Comparison of ENCODE assay signal across 22 mouse cellular contexts in genomic region chr2:33632551-33633059, GRCm38 (mm10). TPM values are rescaled to one million over a fixed set of nuclear protein-coding genes. Genes with fewer than 3 reads are reported as not detected.
DNase-seq lines count a peak whose midpoint lies in the region; ATAC-seq and TF ChIP-seq lines count a peak whose summit lies in the region.
"Had no signal": no experiment of that assay in that cellular context is flagged by ENCODE, and none has a peak within 500 bp of the region (broad histone marks: within the 10 kb centered on the region; RNA-seq: fewer than 3 reads in every experiment).

No protein-coding gene starts in this region.

- no peak overlapping the region for H3K9ac ChIP-seq in midbrain, postnatal 0 days (replicated peaks; ENCODE audit: low read length, poor library complexity, severe bottlenecking)
- peak overlapping the region; percentile 73 for H3K9ac ChIP-seq in hindbrain, embryonic 13.5 days
- peak overlapping the region; percentile 86 for H3K9ac ChIP-seq in limb, embryonic 12.5 days (replicated peaks)
- no peak overlapping the region; the same call in 1 of the 2 replicates for H3K9ac ChIP-seq in neural tube, embryonic 14.5 days (replicated peaks; ENCODE audit: low read depth, low read length)
- H3K9ac ChIP-seq: heart, embryonic 12.5 days; liver, embryonic 14.5 days had no signal

- no peak for TF ChIP-seq CTCF in midbrain, postnatal 0 days (IDR thresholded peaks at IDR 0.05)

- H3K9me3 ChIP-seq in midbrain, embryonic 10.5 days (replicated peaks): no peaks in the 10 kb centered on the region
- no peaks in the 10 kb centered on the region for H3K9me3 ChIP-seq in midbrain, postnatal 0 days (ENCODE audit: low read length)
- H3K9me3 ChIP-seq in hindbrain, embryonic 13.5 days: no peaks in the 10 kb centered on the region
- no peaks in the 10 kb centered on the region for H3K9me3 ChIP-seq in limb, embryonic 12.5 days
- H3K9me3 ChIP-seq in neural tube, embryonic 14.5 days (ENCODE audit: control insufficient read depth, low read length): no peaks in the 10 kb centered on the region
- H3K9me3 ChIP-seq: heart, embryonic 12.5 days had no signal

- H3K4me2 ChIP-seq in midbrain, postnatal 0 days (ENCODE audit: low read depth, low read length, poor library complexity, severe bottlenecking): no peak overlapping the region
- peak overlapping the region; percentile 55 for H3K4me2 ChIP-seq in hindbrain, embryonic 13.5 days
- H3K4me2 ChIP-seq in limb, embryonic 12.5 days: peak overlapping the region; percentile 74
- H3K4me2 ChIP-seq in neural tube, embryonic 14.5 days (ENCODE audit: low read depth, low read length): peak overlapping the region; percentile 55

- peaks cover 96% of the 10 kb centered on the region for H3K4me1 ChIP-seq in midbrain, embryonic 10.5 days
- no peaks in the 10 kb centered on the region for H3K4me1 ChIP-seq in midbrain, postnatal 0 days (ENCODE audit: insufficient read depth, low read length)
- H3K4me1 ChIP-seq in hindbrain, embryonic 13.5 days (replicated peaks): peaks cover 59% of the 10 kb centered on the region
- H3K4me1 ChIP-seq in limb, embryonic 12.5 days (replicated peaks): peaks cover 89% of the 10 kb centered on the region
- peaks cover 11% of the 10 kb centered on the region for H3K4me1 ChIP-seq in neural tube, embryonic 14.5 days (ENCODE audit: control insufficient read depth, insufficient read depth, low read length)

- ATAC-seq in midbrain, postnatal 0 days (ENCODE audit: low FRiP score): no peak
- no peak for ATAC-seq in hindbrain, embryonic 13.5 days (ENCODE audit: low FRiP score)
- no peak for ATAC-seq in limb, embryonic 12.5 days (ENCODE audit: insufficient number of reproducible peaks, insufficient read depth, low FRiP score, low TSS enrichment, low read depth)
- ATAC-seq in neural tube, embryonic 14.5 days (ENCODE audit: low read depth): no peak
- ATAC-seq: inflammation-experienced regulatory T-cells, adult 6 months; lung, postnatal 0 days had no signal

- peak; percentile 35 for DNase-seq in midbrain, embryonic 10.5 days (ENCODE audit: low spot score)
- DNase-seq in midbrain, postnatal 0 days (ENCODE audit: low spot score): no peak
- DNase-seq in cerebellum, adult 18-20 months: no peak
- DNase-seq in embryo, embryonic 9.5 days (ENCODE audit: extremely low spot score): no peak
- DNase-seq: cerebellum, adult 9-11 months; heart, adult 11 months; heart, postnatal 14 days; kidney, adult 8-10 months; kidney, postnatal 25 days; retina, postnatal 1 day had no signal

- H3K27ac ChIP-seq in midbrain, embryonic 10.5 days (replicated peaks): peak overlapping the region; percentile 83
- H3K27ac ChIP-seq in midbrain, postnatal 0 days (ENCODE audit: low read depth, low read length): no peak overlapping the region
- H3K27ac ChIP-seq in hindbrain, embryonic 13.5 days: peak overlapping the region; percentile 84; the same call in 1 of the 2 replicates
- H3K27ac ChIP-seq in limb, embryonic 12.5 days: peak overlapping the region; percentile 93
- H3K27ac ChIP-seq in neural tube, embryonic 14.5 days (ENCODE audit: low read depth, low read length): peak overlapping the region; percentile 45
- H3K27ac ChIP-seq: liver, embryonic 14.5 days; stomach, postnatal 0 days had no signal

- WGBS in midbrain, embryonic 10.5 days: 5% methylated on average over 5 of the region's 5 CpGs
- WGBS in midbrain, postnatal 0 days: 19% methylated on average over 5 of the region's 5 CpGs
- WGBS in hindbrain, embryonic 13.5 days: 18% methylated on average over 5 of the region's 5 CpGs
- 16% methylated on average over 5 of the region's 5 CpGs for WGBS in limb, embryonic 12.5 days
- WGBS in neural tube, embryonic 14.5 days: 5% methylated on average over 5 of the region's 5 CpGs

- H3K27me3 ChIP-seq in midbrain, embryonic 10.5 days (ENCODE audit: low read depth, poor library complexity, severe bottlenecking): peaks cover 100% of the 10 kb centered on the region
- H3K27me3 ChIP-seq in midbrain, postnatal 0 days (ENCODE audit: insufficient read depth, low read length): peaks cover 75% of the 10 kb centered on the region
- H3K27me3 ChIP-seq in hindbrain, embryonic 13.5 days: peaks cover 96% of the 10 kb centered on the region
- H3K27me3 ChIP-seq in limb, embryonic 12.5 days: peaks cover 96% of the 10 kb centered on the region
- peaks cover 39% of the 10 kb centered on the region for H3K27me3 ChIP-seq in neural tube, embryonic 14.5 days (ENCODE audit: control insufficient read depth, insufficient read depth, low read length)

- no peaks in the 10 kb centered on the region for H3K36me3 ChIP-seq in midbrain, embryonic 10.5 days
- H3K36me3 ChIP-seq in midbrain, postnatal 0 days (ENCODE audit: insufficient read depth, low read length): no peaks in the 10 kb centered on the region
- H3K36me3 ChIP-seq in hindbrain, embryonic 13.5 days: no peaks in the 10 kb centered on the region
- H3K36me3 ChIP-seq in limb, embryonic 12.5 days: no peaks in the 10 kb centered on the region
- H3K36me3 ChIP-seq in neural tube, embryonic 14.5 days (ENCODE audit: control insufficient read depth, insufficient read depth, low read length): no peaks in the 10 kb centered on the region
- H3K36me3 ChIP-seq: heart, embryonic 12.5 days had no signal

- H3K4me3 ChIP-seq in midbrain, embryonic 10.5 days: peak overlapping the region; percentile 48
- no peak overlapping the region for H3K4me3 ChIP-seq in midbrain, postnatal 0 days (ENCODE audit: low read depth, low read length)
- peak overlapping the region; percentile 33 for H3K4me3 ChIP-seq in hindbrain, embryonic 13.5 days
- H3K4me3 ChIP-seq in limb, embryonic 12.5 days (replicated peaks): peak overlapping the region; percentile 44
- H3K4me3 ChIP-seq in neural tube, embryonic 14.5 days (ENCODE audit: low read depth, low read length): peak overlapping the region; percentile 21; the same call in 1 of the 2 replicates

RNA-seq across cellular contexts. Expression of gene Lmx1b, which starts 7.7 kb away (rescaled TPM):
- polyA plus RNA-seq in midbrain, embryonic 10.5 days (2016; fragmentation: Nextera tagmentation; extraction: Ambion mirVana): 2.7 and 3.1 TPM in 2 replicates
- total RNA-seq in midbrain, postnatal 0 days (2014; rRNA removed): 7.0 and 8.4 TPM in 2 replicates
- 0.65 and 0.83 TPM in 2 replicates for polyA plus RNA-seq in midbrain, postnatal 0 days (2015; fragmentation: Nextera tagmentation; extraction: Ambion mirVana)
- polyA plus RNA-seq in hindbrain, embryonic 13.5 days (2015; fragmentation: Nextera tagmentation; extraction: Ambion mirVana): 6.3 and 6.7 TPM in 2 replicates
- 8.6 and 9.9 TPM in 2 replicates for polyA plus RNA-seq in limb, embryonic 12.5 days (2016; fragmentation: Nextera tagmentation; extraction: Ambion mirVana)
- 13.1 and 16.3 TPM in 2 replicates for polyA plus RNA-seq in neural tube, embryonic 14.5 days (2014; fragmentation: Nextera tagmentation; extraction: Ambion mirVana)
- total RNA-seq: CH12.LX; megakaryocyte progenitor cell, adult 5-6 weeks; MEL had no signal
- polyA plus RNA-seq: inflammation-experienced regulatory T-cells, adult 6 months; lung, postnatal 0 days; stomach, postnatal 0 days; thymus, postnatal 0 days had no signal

Comparison
In these comparisons a context has a peak if more than half of its experiments do, and no peak if none do; other contexts are left out.
1. H3K9ac ChIP-seq: peak in hindbrain, embryonic 13.5 days (single experiment) and limb, embryonic 12.5 days (single experiment); none in midbrain, postnatal 0 days (single experiment) and neural tube, embryonic 14.5 days (single experiment).